Mouse (Mus musculus) liver, embryonic 14.5 days (tissue): ENCODE results near the gene Nans. TPM values are rescaled to one million over a fixed set of nuclear protein-coding genes. Genes with fewer than 3 reads are reported as not detected.

Experiments
- ATAC-seq: fragments of 200-750 bp; cut with Nextera tagmentation; 2 replicates; pipeline ENCODE4 v1.8.0; 2017; ENCODE audit warnings: moderate number of reproducible peaks, mild to moderate bottlenecking, moderate library complexity; ENCODE audit not compliant: insufficient read depth
- DNase-seq, 3 experiments: peaks; one replicate each; pipeline ENCODE4 v3.0.0-alpha.2; 2012 to 2013; ENCODE audit warnings: low read depth in 3 of 3, low spot score in 3 of 3
- H3K27ac ChIP-seq: fragments of 300-500 bp; sonication (generic); 2 replicates; pipeline ENCODE4 v1.5.1; 2014; ENCODE audit warnings: moderate library complexity, mild to moderate bottlenecking, control low read depth, inconsistent platforms
- H3K27me3 ChIP-seq: fragments of 300-500 bp; sonication (generic); 2 replicates; pipeline ENCODE4 v1.6.1; 2014; ENCODE audit warnings: mild to moderate bottlenecking, low read length, moderate library complexity; ENCODE audit not compliant: control insufficient read depth, insufficient read depth
- H3K36me3 ChIP-seq: fragments of 300-500 bp; sonication (generic); replicated peaks from 2 replicates; pipeline ENCODE4 v1.6.1; 2014; ENCODE audit warnings: low read depth; ENCODE audit not compliant: control insufficient read depth, insufficient read depth
- H3K4me1 ChIP-seq, 2 experiments: fragments of 200-500 bp in 1 of 2; fragments of 300-500 bp in 1 of 2; sonication (generic) in 1 of 2; replicated peaks; 2 replicates each; pipeline ENCODE4 v1.6.1; 2012 to 2014; ENCODE audit warnings: antibody characterized with exemption in 1 of 2, inconsistent platforms in 1 of 2, low read length in 1 of 2; ENCODE audit not compliant: control insufficient read depth in 2 of 2, insufficient read depth in 2 of 2
- H3K4me2 ChIP-seq: fragments of 300-500 bp; sonication (generic); 2 replicates; pipeline ENCODE4 v1.6.1; 2014; ENCODE audit warnings: low read depth, mild to moderate bottlenecking, control low read depth, moderate library complexity
- H3K4me3 ChIP-seq, 2 experiments: fragments of 200-500 bp in 1 of 2; fragments of 300-500 bp in 1 of 2; sonication (generic) in 1 of 2; 2 replicates each; pipeline ENCODE4 v1.5.1; 2012 to 2014; ENCODE audit warnings: low read depth in 2 of 2, low read length in 2 of 2, mild to moderate bottlenecking in 2 of 2, control low read depth in 1 of 2, inconsistent platforms in 1 of 2, moderate library complexity in 1 of 2; ENCODE audit not compliant: insufficient read depth in 1 of 2
- H3K9ac ChIP-seq: fragments of 300-500 bp; sonication (generic); replicated peaks from 2 replicates; pipeline ENCODE4 v1.6.1; 2014; ENCODE audit warnings: mild to moderate bottlenecking, control low read depth, moderate library complexity
- H3K9me3 ChIP-seq: fragments of 300-500 bp; sonication (generic); 2 replicates; pipeline ENCODE4 v1.6.1; 2016; ENCODE audit warnings: low read length, mixed read lengths; ENCODE audit not compliant: control insufficient read depth
- CTCF ChIP-seq: IDR thresholded peaks from 2 replicates; pipeline ENCODE4 v1.5.1; 2016; ENCODE audit warnings: antibody characterized with exemption, low read depth, control low read depth
- EP300 ChIP-seq: IDR thresholded peaks from 2 replicates; pipeline ENCODE4 v1.6.1; 2016; ENCODE audit warnings: antibody characterized with exemption, low read depth
- WGBS: fragments of 180-500 bp; shearing (Covaris S2); extraction: QIAGEN DNeasy Blood & Tissue Kit; methylation state at CpG from one replicate; pipeline ENCODE4 v1.1.7; 2014; ENCODE audit not compliant: insufficient replicate concordance; 5-methylcytosine and 5-hydroxymethylcytosine counted together
- polyA plus RNA-seq, 2 experiments: library from polyadenylated mRNA; depleted of rRNA in 1 of 2; stranded (reverse) in 1 of 2; unstranded in 1 of 2; fragments of >200 nt; fragmentation: Nextera tagmentation in 1 of 2; extraction: Ambion mirVana in 1 of 2; gene quantifications; 2 replicates each; pipeline versions ENCODE4 v1.2.1 to v1.2.3; 2012 to 2014

Gene Nans
- 32.9 and 36.0 TPM in 2 replicates for polyA plus RNA-seq (2012; rRNA removed)
- 49.4 and 51.8 TPM in 2 replicates for polyA plus RNA-seq (2014; fragmentation: Nextera tagmentation; extraction: Ambion mirVana)

- Histone ChIP-seq H3K9ac (peak within 1 kb of the TSS; percentile 88), H3K4me1 (peaks cover 20 to 22% of the 10 kb centered on the region in 2 experiments), H3K4me3 (peak within 1 kb of the TSS; percentile 71 to 83), H3K27me3 (no peaks in the 10 kb centered on the region), H3K36me3 (peaks cover 19% of the 10 kb centered on the region), H3K4me2 (peak within 1 kb of the TSS; percentile 95), H3K9me3 (no peaks in the 10 kb centered on the region), H3K27ac (peak within 1 kb of the TSS; percentile 6; the same call in 1 of the 2 replicates)
- DNase-seq (peak; percentile 89 to 91 (median 91)), ATAC-seq (peak; percentile 98)
- under 1% methylated on average over 58 of the region's 58 CpGs for WGBS
- no peak for TF ChIP-seq EP300
- no peak for TF ChIP-seq CTCF
Measured at GRCm38 (mm10) chr4:46489028-46489925, at the start of gene Nans. Gene Nans, plus strand, starts transcription at chr4:46489248.

DNA sequence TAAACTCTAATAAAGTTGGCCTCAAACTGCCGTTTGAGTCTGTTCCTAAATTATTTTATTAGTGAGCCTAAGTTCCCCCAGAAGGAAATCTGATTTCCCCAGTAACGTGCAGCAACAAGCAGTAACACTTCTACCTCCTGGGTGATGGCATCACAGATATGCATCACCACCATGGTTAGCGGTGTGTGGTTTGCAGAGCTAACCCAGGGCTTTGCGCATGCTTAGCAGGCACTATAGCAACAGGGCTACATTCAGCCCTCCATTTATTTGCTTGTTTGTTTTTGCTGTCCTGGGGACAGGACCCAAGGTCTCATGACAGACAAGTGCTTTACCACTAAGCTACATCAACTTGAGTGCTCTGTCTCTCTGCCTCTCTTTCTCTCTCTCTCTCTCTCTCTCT is 46.5 kb upstream of the Nans start:
- no peak for ATAC-seq
- no peak overlapping the region for H3K9ac ChIP-seq

GRCm38 (mm10) chr4:46445237-46445945 is 43.7 kb upstream of the Nans start:
- ATAC-seq (no peak), DNase-seq (no peak)

More for the DNA sequence above, 46.5 kb upstream of the Nans start:
- no peaks in the 10 kb centered on the region for H3K36me3 ChIP-seq
- 59% methylated on average over 4 of the region's 4 CpGs for WGBS
- no peaks in the 10 kb centered on the region for H3K27me3 ChIP-seq
- H3K9me3 ChIP-seq = no peaks in the 10 kb centered on the region
- TF ChIP-seq CTCF = no peak
- no peak for DNase-seq
- H3K4me1 ChIP-seq = peaks cover 14 to 17% of the 10 kb centered on the region in 2 experiments
- no peak overlapping the region for H3K4me3 ChIP-seq
- no peak overlapping the region for H3K4me2 ChIP-seq
- H3K27ac ChIP-seq = no peak overlapping the region

GRCm38 (mm10) chr4:46447461-46447860 is 41.6 kb upstream of the Nans start:
- Histone ChIP-seq H3K4me3 (no peak overlapping the region), H3K9me3 (no peaks in the 10 kb centered on the region), H3K9ac (peak overlapping the region; percentile 51), H3K36me3 (no peaks in the 10 kb centered on the region; the same call in 1 of the 2 replicates), H3K4me2 (no peak overlapping the region), H3K4me1 (peaks cover 39 to 43% of the 10 kb centered on the region in 2 experiments), H3K27ac (peak overlapping the region; percentile 90), H3K27me3 (no peaks in the 10 kb centered on the region)
- no peak for DNase-seq
- TF ChIP-seq EP300 (no peak), CTCF (no peak)
- ATAC-seq = no peak
- 11% methylated on average over 1 of the region's 1 CpGs for WGBS

More at GRCm38 (mm10) chr4:46445237-46445945, 43.7 kb upstream of the Nans start:
- Histone ChIP-seq H3K9ac (no peak overlapping the region), H3K9me3 (no peaks in the 10 kb centered on the region), H3K4me1 (peaks cover 39 to 43% of the 10 kb centered on the region in 2 experiments), H3K4me3 (no peak overlapping the region), H3K27me3 (no peaks in the 10 kb centered on the region), H3K36me3 (no peaks in the 10 kb centered on the region), H3K27ac (peak overlapping the region; percentile 16), H3K4me2 (no peak overlapping the region)
- WGBS = 73% methylated on average over 9 of the region's 9 CpGs
- TF ChIP-seq EP300 = no peak
- no peak for TF ChIP-seq CTCF
